Mouse (Mus musculus) 3134 (cell line): ENCODE results near the gene Olfr1131.
"Not testable (repeated sequence)": the region's sequence is repeated elsewhere in the genome, so short reads cannot be mapped to it uniquely, and the experiment has no call there.

ENCODE experiments used
- DNase-seq: peaks from one replicate; pipeline ENCODE4 v3.0.0-alpha.2; 2011; ENCODE audit warnings: low spot score; ENCODE audit not compliant: insufficient read length; ENCODE audit errors: extremely low read depth

The Olfr1131 gene

GRCm38 (mm10) chr2:87626804-87627203, at the start of gene Olfr1131:
TSS of gene Olfr1131 (plus strand) at chr2:87627104.
- DNase-seq = no peak

GRCm38 (mm10) chr2:87605912-87606311, 21.0 kb upstream of the Olfr1131 start, which contains the start of gene Olfr1130:
TSS of gene Olfr1130 (plus strand) at chr2:87606212.
- not testable (repeated sequence) for DNase-seq

GRCm38 (mm10) chr2:87637435-87637834, 10.5 kb downstream of the Olfr1131 start, which contains the start of gene Olfr1132:
TSS of gene Olfr1132 (minus strand) at chr2:87637535.
- no peak for DNase-seq

GRCm38 (mm10) chr2:87642441-87642840, 15.5 kb downstream of the Olfr1131 start:
- DNase-seq = no peak

GRCm38 (mm10) chr2:87647274-87647673, 20.4 kb downstream of the Olfr1131 start, which contains the start of gene Olfr1133:
TSS of gene Olfr1133 (minus strand) at chr2:87647374.
- no peak for DNase-seq

- no peak for DNase-seq
Observed at GRCm38 (mm10) chr2:87658360-87658759, 31.5 kb downstream of the Olfr1131 start, which contains the start of gene Olfr1134. TSS of gene Olfr1134 (minus strand) at chr2:87658460.

GRCm38 (mm10) chr2:87673564-87673963, 46.7 kb downstream of the Olfr1131 start, which contains the start of gene Olfr1135:
TSS of gene Olfr1135 (minus strand) at chr2:87673664.
- no peak for DNase-seq
